Comparison of ENCODE assay signal across 10 mouse cellular contexts in genomic region chr13:92274274-92275198, GRCm38 (mm10). TPM values are rescaled to one million over a fixed set of nuclear protein-coding genes. Genes with fewer than 3 reads are reported as not detected.
DNase-seq lines count a peak whose midpoint lies in the region; ATAC-seq lines count a peak whose summit lies in the region.
"Had no signal": no experiment of that assay in that cellular context is flagged by ENCODE, and none has a peak within 500 bp of the region (broad histone marks: within the 10 kb centered on the region; RNA-seq: fewer than 3 reads in every experiment).

No protein-coding gene starts in this region.

- no peak overlapping the region for H3K9ac ChIP-seq in forebrain, embryonic 15.5 days (replicated peaks)
- H3K9ac ChIP-seq in forebrain, embryonic 11.5 days (ENCODE audit: low read length), result no peak overlapping the region
- H3K9ac ChIP-seq: neural tube, embryonic 12.5 days had no signal

- H3K27me3 ChIP-seq in forebrain, embryonic 15.5 days, result no peaks in the 10 kb centered on the region
- H3K27me3 ChIP-seq in forebrain, embryonic 11.5 days (ENCODE audit: control insufficient read depth, insufficient read depth, low read length), result no peaks in the 10 kb centered on the region
- H3K27me3 ChIP-seq: neural tube, embryonic 12.5 days had no signal

- no peak overlapping the region for H3K4me3 ChIP-seq in forebrain, embryonic 15.5 days
- H3K4me3 ChIP-seq in forebrain, embryonic 11.5 days (ENCODE audit: low read depth, low read length), result no peak overlapping the region
- H3K4me3 ChIP-seq: erythroblast, embryonic 14.5 days; neural tube, embryonic 12.5 days had no signal

- H3K4me2 ChIP-seq in forebrain, embryonic 15.5 days (replicated peaks), result no peak overlapping the region
- no peak overlapping the region for H3K4me2 ChIP-seq in forebrain, embryonic 11.5 days (ENCODE audit: low read depth, low read length, severe bottlenecking)
- H3K4me2 ChIP-seq: neural tube, embryonic 12.5 days had no signal

- DNase-seq in forebrain, embryonic 11.5 days (ENCODE audit: low spot score), result no peak
- DNase-seq in left cerebral cortex, postnatal 25 days (ENCODE audit: low spot score in 2 of 2), result peak; percentile 64 to 76
- peak; percentile 31 for DNase-seq in ovary, postnatal 36 days (ENCODE audit: low spot score)
- DNase-seq in cerebellum, adult 9-11 months, result no peak

- no peaks in the 10 kb centered on the region for H3K36me3 ChIP-seq in forebrain, embryonic 15.5 days
- H3K36me3 ChIP-seq in forebrain, embryonic 11.5 days (ENCODE audit: control insufficient read depth, insufficient read depth, low read length), result no peaks in the 10 kb centered on the region

- no peak overlapping the region for H3K27ac ChIP-seq in forebrain, embryonic 15.5 days (replicated peaks)
- no peak overlapping the region for H3K27ac ChIP-seq in forebrain, embryonic 11.5 days (ENCODE audit: low read depth, low read length)
- H3K27ac ChIP-seq: neural tube, embryonic 12.5 days had no signal

- no peaks in the 10 kb centered on the region for H3K4me1 ChIP-seq in forebrain, embryonic 15.5 days
- no peaks in the 10 kb centered on the region for H3K4me1 ChIP-seq in forebrain, embryonic 11.5 days (replicated peaks; ENCODE audit: control insufficient read depth, insufficient read depth, low read length)
- H3K4me1 ChIP-seq: neural tube, embryonic 12.5 days had no signal

- intact Hi-C loops in left cerebral cortex, postnatal 25 days (cut with DNase I), result no loop called here

- WGBS in forebrain, embryonic 15.5 days, result 71% methylated on average over 14 of the region's 14 CpGs
- WGBS in forebrain, embryonic 11.5 days, result 92% methylated on average over 14 of the region's 14 CpGs

- 0 out of 2 replicates have a peak, but pooled peaks have one; percentile 38 for ATAC-seq in forebrain, embryonic 15.5 days (replicated peaks)
- ATAC-seq in forebrain, embryonic 11.5 days (replicated peaks; ENCODE audit: low FRiP score), result no peak
- peak; percentile 96 for ATAC-seq in CD4-positive, CD25-positive, alpha-beta regulatory T cell, adult 4 months
- peak; percentile 72 for ATAC-seq in frontal cortex, adult (ENCODE audit: low TSS enrichment)
- ATAC-seq in hematopoietic stem cell, adult 5-6 weeks (replicated peaks in 1 of 2; ENCODE audit: insufficient read depth in 1 of 2, low FRiP score in 2 of 2, low TSS enrichment in 1 of 2, low read depth in 1 of 2, poor library complexity in 2 of 2, severe bottlenecking in 2 of 2), result peak; percentile 97 to 99

- H3K9me3 ChIP-seq in forebrain, embryonic 15.5 days, result no peaks in the 10 kb centered on the region
- no peaks in the 10 kb centered on the region for H3K9me3 ChIP-seq in forebrain, embryonic 11.5 days (ENCODE audit: control insufficient read depth, low read length)
- H3K9me3 ChIP-seq: neural tube, embryonic 12.5 days had no signal

RNA-seq across cellular contexts. Expression of gene Gm20379, which starts 31.2 kb away (rescaled TPM):
- polyA plus RNA-seq in forebrain, embryonic 15.5 days (2015; fragmentation: Nextera tagmentation; extraction: Ambion mirVana), result 1.2 and 1.3 TPM in 2 replicates
- polyA plus RNA-seq in forebrain, embryonic 11.5 days (2014; fragmentation: Nextera tagmentation; extraction: Ambion mirVana), result 1.3 and 1.9 TPM in 2 replicates
- polyA plus RNA-seq in CD4-positive, CD25-positive, alpha-beta regulatory T cell, adult 4 months (2017; shearing (Covaris generic)), result 1 to 10 TPM; 6.4 to 6.9 TPM
- total RNA-seq in hematopoietic stem cell, adult 5-6 weeks (2017), result not detected in 2 replicates
- not detected for total RNA-seq in left cerebral cortex, postnatal 25 days (2021)
- polyA plus RNA-seq: erythroblast, embryonic 14.5 days had no signal

Comparison
In these comparisons a context has a peak if more than half of its experiments do, and no peak if none do; other contexts are left out.
1. DNase-seq: peak in left cerebral cortex, postnatal 25 days (2 of 2) and ovary, postnatal 36 days (single experiment); none in forebrain, embryonic 11.5 days (single experiment) and cerebellum, adult 9-11 months (single experiment).